Mouse (Mus musculus) midbrain, embryonic 14.5 days (tissue): Measurements from ENCODE around the gene Tmem217. TPM values are rescaled to one million over a fixed set of nuclear protein-coding genes. Genes with fewer than 3 reads are reported as not detected.

Experiments used
- ATAC-seq: fragments of 200-750 bp; cut with Nextera tagmentation; 2 replicates; pipeline ENCODE4 v1.8.0; 2017; ENCODE audit warnings: moderate number of reproducible peaks, moderate library complexity; ENCODE audit not compliant: low FRiP score, low TSS enrichment
- DNase-seq: peaks from one replicate; pipeline ENCODE4 v3.0.0-alpha.2; 2015
- H3K27ac ChIP-seq: fragments of 300-500 bp; sonication (generic); replicated peaks from 2 replicates; pipeline ENCODE4 v1.5.1; 2014; ENCODE audit warnings: mild to moderate bottlenecking, low read depth, low read length, moderate library complexity
- H3K27me3 ChIP-seq: fragments of 300-500 bp; sonication (generic); 2 replicates; pipeline ENCODE4 v1.6.1; 2014; ENCODE audit warnings: low read length, control low read depth, mixed read lengths; ENCODE audit not compliant: control insufficient read depth, insufficient read depth
- H3K36me3 ChIP-seq: fragments of 300-500 bp; sonication (generic); 2 replicates; pipeline ENCODE4 v1.6.1; 2014; ENCODE audit warnings: low read length, control low read depth; ENCODE audit not compliant: control insufficient read depth, insufficient read depth
- H3K4me1 ChIP-seq: fragments of 300-500 bp; sonication (generic); 2 replicates; pipeline ENCODE4 v1.6.1; 2014; ENCODE audit warnings: mild to moderate bottlenecking, antibody characterized with exemption, low read length, control low read depth; ENCODE audit not compliant: control insufficient read depth, insufficient read depth
- H3K4me2 ChIP-seq: fragments of 300-500 bp; sonication (generic); 2 replicates; pipeline ENCODE4 v1.6.1; 2014; ENCODE audit warnings: mild to moderate bottlenecking, low read length, moderate library complexity
- H3K4me3 ChIP-seq: fragments of 300-500 bp; sonication (generic); replicated peaks from 2 replicates; pipeline ENCODE4 v1.5.1; 2014; ENCODE audit warnings: low read depth, low read length
- H3K9ac ChIP-seq: fragments of 300-500 bp; sonication (generic); replicated peaks from 2 replicates; pipeline ENCODE4 v1.6.1; 2014; ENCODE audit warnings: mild to moderate bottlenecking, low read length, moderate library complexity
- H3K9me3 ChIP-seq: fragments of 300-500 bp; sonication (generic); 2 replicates; pipeline ENCODE4 v1.6.1; 2016; ENCODE audit warnings: low read length, control low read depth, mixed read lengths; ENCODE audit not compliant: control insufficient read depth
- WGBS: fragments of 180-500 bp; shearing (Covaris S2); extraction: QIAGEN DNeasy Blood & Tissue Kit; methylation state at CpG from one replicate; pipeline ENCODE4 v1.1.7; 2014; 5-methylcytosine and 5-hydroxymethylcytosine counted together
- polyA plus RNA-seq: library from polyadenylated mRNA; unstranded; fragments of >200 nt; fragmentation: Nextera tagmentation; extraction: Ambion mirVana; gene quantifications from 2 replicates; pipeline ENCODE4 v1.2.1, GENCODE M21; 2014

Tmem217 gene
- polyA plus RNA-seq, 1 experiment from 2014 or later = 0.49 TPM

DNA sequence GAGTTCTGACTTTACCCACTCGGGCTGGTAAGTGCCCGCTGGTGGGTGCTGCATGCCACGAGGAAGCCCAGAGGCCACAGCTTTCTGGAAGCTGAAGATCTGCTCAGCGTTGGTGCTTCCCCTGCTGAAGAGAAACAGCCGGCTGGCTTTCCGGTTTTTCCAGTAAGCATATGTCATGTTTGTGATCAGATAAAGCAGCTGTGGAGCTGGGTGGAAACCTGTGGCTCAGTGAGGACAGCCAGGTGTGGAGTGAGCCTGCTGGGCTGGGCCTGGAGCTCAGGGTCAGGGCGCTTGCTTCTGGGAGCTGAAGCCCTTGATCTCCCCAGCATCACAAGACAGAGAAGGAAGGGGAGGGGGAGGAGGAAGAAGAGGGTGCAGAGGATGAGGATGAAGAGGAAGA, 4.7 kb upstream of the Tmem217 start:
- Histone ChIP-seq H3K4me2 (no peak overlapping the region), H3K9ac (no peak overlapping the region), H3K4me3 (no peak overlapping the region), H3K36me3 (no peaks in the 10 kb centered on the region), H3K9me3 (no peaks in the 10 kb centered on the region), H3K4me1 (no peaks in the 10 kb centered on the region), H3K27ac (no peak overlapping the region), H3K27me3 (no peaks in the 10 kb centered on the region)
- no peak for ATAC-seq
- DNase-seq = no peak
- 97% methylated on average over 7 of the region's 7 CpGs for WGBS

DNA sequence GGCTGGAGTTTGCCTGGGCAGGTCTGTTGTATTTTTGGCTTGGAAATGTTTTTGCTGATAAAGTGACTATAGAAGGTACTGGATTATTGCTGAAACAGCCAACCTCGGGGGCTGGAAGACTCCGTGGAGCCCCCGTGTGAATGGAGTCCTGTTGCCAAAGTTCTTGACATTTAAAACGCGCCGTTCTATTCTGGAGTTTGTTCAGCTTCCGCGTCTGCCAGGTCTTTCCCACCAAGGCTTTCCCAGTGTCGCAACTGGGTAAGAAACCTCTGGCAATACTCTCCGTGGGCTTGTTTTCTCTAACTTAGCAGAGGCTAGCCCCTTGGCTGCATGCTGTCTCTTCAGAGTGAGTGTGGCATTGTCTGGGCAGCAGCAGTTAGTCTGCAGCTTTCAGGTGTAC, 4.3 kb upstream of the Tmem217 start:
- Histone ChIP-seq H3K4me1 (no peaks in the 10 kb centered on the region), H3K4me3 (no peak overlapping the region), H3K9ac (no peak overlapping the region), H3K27ac (no peak overlapping the region), H3K4me2 (no peak overlapping the region), H3K36me3 (no peaks in the 10 kb centered on the region), H3K27me3 (no peaks in the 10 kb centered on the region), H3K9me3 (no peaks in the 10 kb centered on the region)
- no peak for DNase-seq
- no peak for ATAC-seq
- WGBS = 95% methylated on average over 10 of the region's 10 CpGs

DNA sequence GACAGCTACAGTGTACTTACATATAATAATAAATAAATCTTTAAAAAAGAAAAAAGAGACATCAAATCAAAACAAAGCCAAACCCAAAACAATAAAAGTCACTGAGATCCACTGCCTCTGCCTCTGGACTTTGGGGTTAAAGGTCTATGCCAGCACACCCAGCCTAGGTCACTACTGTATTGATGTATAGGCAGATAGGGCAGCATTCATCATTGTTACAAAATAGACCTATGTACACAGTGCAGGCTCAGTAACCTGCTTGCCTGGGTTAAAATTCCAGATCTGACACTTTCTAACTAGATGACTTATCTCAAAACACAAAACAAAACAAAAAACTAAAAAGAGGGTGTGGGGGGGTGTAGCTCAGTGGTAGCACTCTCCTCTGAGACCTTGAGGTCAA, 2.0 kb upstream of the Tmem217 start:
- DNase-seq (no peak), ATAC-seq (no peak)
- no peaks in the 10 kb centered on the region for H3K36me3 ChIP-seq

DNA sequence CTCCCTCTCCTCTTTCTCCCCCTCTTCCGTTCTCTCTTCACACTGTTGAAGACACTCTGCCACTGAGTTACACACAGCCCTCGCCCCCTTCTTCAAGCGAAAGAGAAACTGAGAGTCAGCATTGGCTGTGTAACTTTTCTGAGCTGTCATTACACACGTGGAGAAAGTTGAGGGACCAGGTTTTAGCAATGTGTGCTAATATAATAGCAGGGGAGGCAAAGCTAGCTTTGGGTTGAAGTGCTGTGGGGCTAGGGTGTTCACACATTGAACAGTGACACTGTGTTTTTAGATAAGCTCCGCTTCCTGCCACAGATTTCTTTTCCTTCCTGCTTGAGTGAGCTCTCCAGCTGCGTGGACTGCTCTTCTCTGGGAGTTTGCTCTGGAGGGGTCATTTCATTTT, 1.2 kb downstream of the Tmem217 start:
- Histone ChIP-seq H3K9ac (no peak overlapping the region), H3K27ac (no peak overlapping the region), H3K4me1 (peaks cover 14% of the 10 kb centered on the region), H3K9me3 (no peaks in the 10 kb centered on the region), H3K4me3 (no peak overlapping the region), H3K4me2 (peak overlapping the region; percentile 6; the same call in 1 of the 2 replicates), H3K36me3 (no peaks in the 10 kb centered on the region), H3K27me3 (no peaks in the 10 kb centered on the region)
- no peak for DNase-seq
- ATAC-seq = no peak
- WGBS = 64% methylated on average over 6 of the region's 6 CpGs

More for the DNA sequence above, 2.0 kb upstream of the Tmem217 start:
- Histone ChIP-seq H3K9ac (no peak overlapping the region), H3K9me3 (no peaks in the 10 kb centered on the region), H3K4me2 (no peak overlapping the region), H3K4me1 (peaks cover 14% of the 10 kb centered on the region), H3K27ac (no peak overlapping the region), H3K27me3 (no peaks in the 10 kb centered on the region), H3K4me3 (no peak overlapping the region)

DNA sequence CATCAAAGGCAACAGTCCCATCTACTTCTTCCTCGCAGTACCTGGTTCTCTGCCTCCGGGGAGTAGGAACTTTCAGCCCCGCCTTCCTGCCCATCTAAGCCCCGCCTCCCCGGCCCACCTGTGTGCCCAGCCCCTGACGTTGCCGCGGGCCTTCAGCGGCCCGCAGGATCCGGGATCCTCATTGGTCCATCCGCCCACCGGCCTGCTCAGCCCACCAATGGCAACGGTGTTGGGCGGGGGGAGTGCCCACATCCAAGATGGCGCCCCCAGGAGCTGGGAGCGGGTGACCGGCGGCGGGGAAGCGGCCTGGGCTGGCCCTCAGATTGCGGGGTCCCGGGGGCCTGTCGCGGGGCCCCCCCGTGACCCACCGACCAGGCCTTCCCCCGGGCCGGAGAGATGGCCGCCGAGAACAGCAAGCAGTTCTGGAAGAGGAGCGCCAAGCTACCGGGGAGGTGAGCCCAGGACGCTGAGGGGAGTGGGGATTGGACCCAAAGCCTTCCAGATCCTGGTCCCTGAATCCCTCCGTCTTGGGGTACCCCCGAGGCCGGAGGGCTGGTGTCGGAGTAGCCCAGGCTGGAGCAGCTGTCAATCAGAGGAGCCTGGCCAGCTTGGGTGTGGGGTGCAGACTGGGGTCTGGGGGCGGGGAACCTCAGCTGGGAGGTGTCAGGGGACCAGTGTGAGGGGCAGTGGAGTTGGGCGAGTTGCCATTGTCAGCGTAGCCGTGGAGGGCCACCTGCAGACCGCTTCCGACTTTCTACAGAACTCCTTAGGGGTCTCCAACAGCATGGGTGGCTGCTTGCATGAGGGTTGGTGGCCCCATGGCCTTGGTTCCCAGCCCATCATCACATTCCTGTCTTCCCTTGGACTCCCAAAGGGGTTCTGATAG, 2.4 kb downstream of the Tmem217 start, which contains the start of the genes Gm17657 and Tbc1d22b:
Gene Gm17657, minus strand, starts transcription at position 96 of the 886 bp plus-strand sequence.
Gene Tbc1d22b, plus strand, starts transcription at position 243 of the 886 bp plus-strand sequence.
- H3K27me3 ChIP-seq = no peaks in the 10 kb centered on the region
- no peaks in the 10 kb centered on the region for H3K36me3 ChIP-seq
- under 1% methylated on average over 44 of the region's 44 CpGs for WGBS
- ATAC-seq (peak; percentile 97), DNase-seq (peak; percentile 97)
- no peaks in the 10 kb centered on the region for H3K9me3 ChIP-seq
- H3K4me3 ChIP-seq = peak within 1 kb of the TSS; percentile 91
- peak within 1 kb of the TSS; percentile 94 for H3K9ac ChIP-seq
- H3K4me1 ChIP-seq = peaks cover 14% of the 10 kb centered on the region
- peak within 1 kb of the TSS; percentile 33; the same call in 1 of the 2 replicates for H3K27ac ChIP-seq
- peak within 1 kb of the TSS; percentile 92 for H3K4me2 ChIP-seq

DNA sequence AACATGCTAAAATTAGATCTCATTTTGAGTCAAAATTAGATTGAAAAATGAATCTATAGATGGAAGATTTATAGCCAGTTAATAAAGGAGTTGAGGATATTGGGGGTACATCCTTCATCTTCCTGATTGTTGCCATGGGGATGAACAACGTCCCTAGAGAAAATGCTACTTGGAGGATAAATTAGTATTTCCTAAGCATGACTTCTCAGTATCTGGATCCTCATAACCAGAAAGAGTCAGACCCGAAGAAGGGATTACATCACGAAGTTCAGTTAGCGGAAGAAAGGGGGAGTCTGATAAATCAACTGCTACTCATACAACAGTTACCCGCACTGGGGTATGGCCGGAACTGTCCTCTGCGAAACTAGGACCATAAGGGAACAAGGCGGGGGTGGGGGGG, 3.2 kb downstream of the Tmem217 start:
- no peaks in the 10 kb centered on the region for H3K27me3 ChIP-seq
- H3K9ac ChIP-seq = no peak overlapping the region
- H3K4me3 ChIP-seq = no peak overlapping the region
- ATAC-seq = peak; percentile 49
- H3K4me1 ChIP-seq = peaks cover 14% of the 10 kb centered on the region
- peak; percentile 7 for DNase-seq
- no peaks in the 10 kb centered on the region for H3K9me3 ChIP-seq
- H3K4me2 ChIP-seq = peak overlapping the region; percentile 92
- H3K27ac ChIP-seq = no peak overlapping the region
- WGBS = 53% methylated on average over 8 of the region's 8 CpGs
- no peaks in the 10 kb centered on the region for H3K36me3 ChIP-seq

DNA sequence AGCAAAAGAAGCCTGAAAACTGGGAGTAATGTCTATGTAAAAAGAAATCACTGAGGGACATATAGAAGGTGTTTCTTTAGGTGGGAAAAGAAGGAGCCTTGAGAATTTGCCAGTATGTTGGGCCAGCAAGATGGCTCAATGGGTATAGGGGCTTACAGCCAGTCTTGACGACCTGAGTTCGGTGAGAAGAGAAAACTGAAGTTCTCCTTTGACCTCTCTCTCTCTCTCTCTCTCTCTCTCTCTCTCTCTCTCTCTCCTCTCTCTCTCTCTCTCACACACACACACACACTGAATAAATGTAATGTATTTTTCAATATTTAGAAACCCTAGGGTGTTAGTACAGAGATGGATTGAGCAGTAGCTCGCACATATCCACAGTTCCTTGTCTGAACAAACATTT, 3.7 kb downstream of the Tmem217 start:
- peaks cover 14% of the 10 kb centered on the region for H3K4me1 ChIP-seq
- no peaks in the 10 kb centered on the region for H3K27me3 ChIP-seq
- H3K9ac ChIP-seq = no peak overlapping the region
- no peak for ATAC-seq
- DNase-seq = no peak
- 68% methylated on average over 3 of the region's 3 CpGs for WGBS
- no peak overlapping the region for H3K4me3 ChIP-seq
- H3K36me3 ChIP-seq = no peaks in the 10 kb centered on the region
- H3K9me3 ChIP-seq = no peaks in the 10 kb centered on the region
- H3K4me2 ChIP-seq = no peak overlapping the region
- H3K27ac ChIP-seq = no peak overlapping the region

DNA sequence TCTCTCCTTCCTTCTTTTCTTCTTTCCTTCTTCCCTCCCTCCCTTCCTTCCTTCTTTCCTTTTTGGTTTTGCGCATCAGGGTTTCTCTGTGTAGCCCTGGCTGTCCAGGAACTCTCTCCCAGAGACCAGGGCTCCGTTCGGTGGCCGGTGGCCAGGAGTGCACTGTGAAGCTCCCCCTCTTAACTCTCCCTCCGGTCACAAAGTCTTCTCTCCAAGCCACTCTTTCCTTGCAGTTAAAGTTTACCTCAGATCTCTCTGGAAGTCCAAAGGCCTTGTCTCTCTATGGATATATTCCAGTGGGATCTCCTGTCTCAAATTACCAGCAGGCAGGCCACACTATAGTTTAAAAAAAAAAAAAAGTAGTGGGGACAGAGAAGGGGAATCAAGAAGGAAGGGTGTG, 6.9 kb downstream of the Tmem217 start:
- WGBS = 94% methylated on average over 5 of the region's 5 CpGs
- Histone ChIP-seq H3K4me1 (peaks cover 2% of the 10 kb centered on the region; the same call in 1 of the 2 replicates), H3K27me3 (no peaks in the 10 kb centered on the region), H3K4me3 (no peak overlapping the region), H3K9ac (no peak overlapping the region), H3K27ac (no peak overlapping the region), H3K9me3 (no peaks in the 10 kb centered on the region), H3K4me2 (no peak overlapping the region), H3K36me3 (no peaks in the 10 kb centered on the region)
- ATAC-seq (no peak), DNase-seq (no peak)

DNA sequence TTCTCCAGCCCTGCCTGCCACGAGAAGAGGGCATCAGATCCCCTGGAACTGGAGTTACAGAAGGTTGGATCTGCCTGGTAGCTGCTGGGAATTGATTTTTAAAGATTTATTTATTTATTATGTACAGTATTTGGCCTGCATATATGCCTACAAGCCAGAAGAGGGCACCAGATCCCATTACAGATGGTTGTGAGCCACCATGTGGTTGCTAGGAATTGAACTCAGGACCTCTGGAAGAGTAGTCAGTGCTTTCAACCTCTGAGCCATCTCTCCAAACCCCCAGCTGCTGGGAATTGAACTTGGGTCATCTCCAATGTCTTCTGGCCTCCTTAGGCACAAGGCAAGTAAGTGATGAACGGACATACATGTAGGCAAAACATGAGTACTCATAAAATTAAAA, 8.1 kb downstream of the Tmem217 start:
- Histone ChIP-seq H3K27me3 (no peaks in the 10 kb centered on the region), H3K27ac (no peak overlapping the region), H3K4me1 (no peaks in the 10 kb centered on the region), H3K4me3 (no peak overlapping the region), H3K4me2 (no peak overlapping the region), H3K9ac (no peak overlapping the region), H3K9me3 (no peaks in the 10 kb centered on the region), H3K36me3 (no peaks in the 10 kb centered on the region)
- WGBS = 74% methylated on average over 2 of the region's 2 CpGs
- ATAC-seq (no peak), DNase-seq (no peak)
